24 mouse cellular contexts compared by ENCODE assay signal in genomic region chr8:102443006-102443405, GRCm38 (mm10).
DNase-seq lines count a peak whose midpoint lies in the region; TF ChIP-seq lines count a peak whose summit lies in the region.
"Had no signal": no experiment of that assay in that cellular context is flagged by ENCODE, and none has a peak within 500 bp of the region (broad histone marks: within the 10 kb centered on the region; RNA-seq: fewer than 3 reads in every experiment).

No protein-coding gene starts in this region.

- no peaks in the 10 kb centered on the region for H3K36me3 ChIP-seq in liver, adult 2 months (ENCODE audit: control insufficient read depth, insufficient read depth, low read length)
- H3K36me3 ChIP-seq: forebrain, embryonic 10.5 days; heart, embryonic 12.5 days; heart, embryonic 15.5 days; hindbrain, embryonic 10.5 days; hindbrain, embryonic 13.5 days had no signal

- DNase-seq in liver, adult 2 months (ENCODE audit: extremely low read depth, low read depth, low spot score) = peak; percentile 51
- no peak for DNase-seq in liver
- DNase-seq in lung, postnatal 36 days = peak; percentile 3
- DNase-seq in lung, postnatal 25 days (ENCODE audit: low spot score) = no peak
- peak; percentile 15 for DNase-seq in MN1 (ENCODE audit: low spot score)
- DNase-seq in embryo, embryonic 11 days = no peak
- no peak for DNase-seq in frontal cortex, postnatal 36 days (ENCODE audit: low spot score in 2 of 2)
- DNase-seq: adrenal gland, adult 2 months; adrenal gland, postnatal 14 days; cerebellum, adult 11-12 months; cerebellum, adult 8-10 months; cerebellum, postnatal 10 days; cerebellum, postnatal 36 days; gastrocnemius, postnatal 25 days; heart, adult 18-20 months; heart, postnatal 10 days; heart, postnatal 36 days had no signal

- H3K27ac ChIP-seq in liver, adult 2 months (replicated peaks; ENCODE audit: insufficient read depth, low read depth, low read length) = no peak overlapping the region
- H3K27ac ChIP-seq: forebrain, embryonic 10.5 days; forebrain, embryonic 13.5 days; heart, embryonic 15.5 days; hindbrain, embryonic 10.5 days; hindbrain, embryonic 13.5 days had no signal

- no peaks in the 10 kb centered on the region for H3K4me1 ChIP-seq in liver, adult 2 months (ENCODE audit: control insufficient read depth, insufficient read depth, low read length)
- H3K4me1 ChIP-seq: forebrain, embryonic 10.5 days; heart, embryonic 12.5 days; heart, embryonic 15.5 days; hindbrain, embryonic 10.5 days had no signal

- no peak overlapping the region for H3K4me3 ChIP-seq in liver, adult 2 months (ENCODE audit: insufficient read depth, low read depth, low read length)
- H3K4me3 ChIP-seq: forebrain, embryonic 10.5 days; forebrain, embryonic 13.5 days; heart, embryonic 12.5 days; heart, embryonic 15.5 days; hindbrain, embryonic 10.5 days; hindbrain, embryonic 13.5 days had no signal

- H3K27me3 ChIP-seq in liver, adult 2 months (ENCODE audit: control insufficient read depth, insufficient read depth, low read length) = no peaks in the 10 kb centered on the region
- H3K27me3 ChIP-seq: forebrain, embryonic 13.5 days; heart, embryonic 12.5 days; heart, embryonic 15.5 days; hindbrain, embryonic 13.5 days; Patski had no signal

- TF ChIP-seq CTCF in liver, adult 2 months (IDR thresholded peaks at IDR 0.05; ENCODE audit: low read depth, low read length) = no peak

- TF ChIP-seq POLR2A in liver, adult 2 months (IDR thresholded peaks at IDR 0.05; ENCODE audit: extremely low read depth, insufficient read depth, low read length) = no peak

- WGBS in liver, adult 2 months = 71% methylated on average over 4 of the region's 4 CpGs

- no peak overlapping the region for H3K9ac ChIP-seq in liver, adult 2 months (ENCODE audit: low read depth, low read length)
- H3K9ac ChIP-seq: forebrain, embryonic 13.5 days; heart, embryonic 12.5 days; heart, embryonic 15.5 days; hindbrain, embryonic 13.5 days had no signal

- H3K79me2 ChIP-seq in liver, adult 2 months (ENCODE audit: control insufficient read depth, insufficient read depth, low read length) = no peaks in the 10 kb centered on the region

Comparison
In these comparisons a context has a peak if more than half of its experiments do, and no peak if none do; other contexts are left out.
1. DNase-seq: peak in liver, adult 2 months (single experiment), lung, postnatal 36 days (single experiment) and MN1 (single experiment); none in liver (single experiment), lung, postnatal 25 days (single experiment), embryo, embryonic 11 days (single experiment) and frontal cortex, postnatal 36 days (0 of 2).